Mouse (Mus musculus): ENCODE results near the gene Rnf149.

The Rnf149 gene

GRCm38 (mm10) chr1:39575778-39576375 is 1.3 kb downstream of the Rnf149 start:
- DNase-seq: no peak

GRCm38 (mm10) chr1:39573890-39574289 is 3.3 kb downstream of the Rnf149 start:
- peak; percentile 36 for DNase-seq

- peak; percentile 77 for DNase-seq
These were observed 5.6 kb downstream of the Rnf149 start for GRCm38 (mm10) chr1:39571653-39572052.

- DNase-seq: peak; percentile 27
These were observed 9.1 kb downstream of the Rnf149 start for GRCm38 (mm10) chr1:39568079-39568478.

- peak; percentile 56 for DNase-seq
These were observed 12.6 kb downstream of the Rnf149 start for GRCm38 (mm10) chr1:39564603-39565002.

GRCm38 (mm10) chr1:39563161-39563560 is 14.0 kb downstream of the Rnf149 start:
- peak; percentile 55 for DNase-seq

GRCm38 (mm10) chr1:39561920-39562319 is 15.3 kb downstream of the Rnf149 start:
- DNase-seq: peak; percentile 25

- DNase-seq: peak; percentile 13
These were observed 18.2 kb downstream of the Rnf149 start for GRCm38 (mm10) chr1:39559009-39559408.

GRCm38 (mm10) chr1:39555556-39556415 is 21.4 kb downstream of the Rnf149 start:
- DNase-seq: peak; percentile 82

GRCm38 (mm10) chr1:39549831-39550230 is 27.4 kb downstream of the Rnf149 start:
- peak; percentile 88 for DNase-seq

GRCm38 (mm10) chr1:39547238-39547637 is 30.0 kb downstream of the Rnf149 start:
- DNase-seq: peak; percentile 3

GRCm38 (mm10) chr1:39546160-39546866 is 30.9 kb downstream of the Rnf149 start:
- DNase-seq: peak; percentile 74

GRCm38 (mm10) chr1:39545589-39545988 is 31.6 kb downstream of the Rnf149 start:
- DNase-seq: peak; percentile 85

GRCm38 (mm10) chr1:39540592-39540991 is 36.6 kb downstream of the Rnf149 start:
- peak; percentile 55 for DNase-seq

GRCm38 (mm10) chr1:39537631-39538380 is 39.4 kb downstream of the Rnf149 start:
- peak; percentile 85 for DNase-seq

- DNase-seq: peak; percentile 70
These were observed 40.5 kb downstream of the Rnf149 start for GRCm38 (mm10) chr1:39536701-39537100.

- DNase-seq: peak; percentile 100
These were observed 41.5 kb downstream of the Rnf149 start for GRCm38 (mm10) chr1:39535515-39536311.

- peak; percentile 88 for DNase-seq
These were observed 42.4 kb downstream of the Rnf149 start, which contains the start of gene Cnot11 for GRCm38 (mm10) chr1:39534831-39535230. Cnot11 (plus strand) TSS chr1:39534992.

- peak; percentile 63 for DNase-seq
These were observed 43.3 kb downstream of the Rnf149 start for GRCm38 (mm10) chr1:39533917-39534316.

GRCm38 (mm10) chr1:39531036-39531435 is 46.2 kb downstream of the Rnf149 start:
- peak; percentile 81 for DNase-seq

GRCm38 (mm10) chr1:39530258-39530943 is 46.8 kb downstream of the Rnf149 start:
- peak; percentile 92 for DNase-seq

Data from heart, adult 11 months (tissue).